Mouse (Mus musculus): ENCODE results near the gene Gm9844. TPM values are rescaled to one million over a fixed set of nuclear protein-coding genes. Genes with fewer than 3 reads are reported as not detected.
"Not testable (repeated sequence)": the region's sequence is repeated elsewhere in the genome, so short reads cannot be mapped to it uniquely, and the experiment has no call there.

Gene Gm9844
- polyA plus RNA-seq, 1 experiment = 12.1 TPM

- no peak for DNase-seq (ENCODE audit: low spot score)
Measured at GRCm38 (mm10) chr7:24869532-24870165, 7.6 kb downstream of the Gm9844 start, which contains the start of the genes Lypd4 and Dmrtc2. Gene Lypd4, minus strand, starts transcription at chr7:24869941. Gene Dmrtc2, plus strand, starts transcription at chr7:24870057.

GRCm38 (mm10) chr7:24877588-24877987, 15.6 kb downstream of the Gm9844 start:
- DNase-seq (ENCODE audit: low spot score) = no peak

- DNase-seq (ENCODE audit: low spot score) = no peak
Measured at GRCm38 (mm10) chr7:24879620-24880019, 17.6 kb downstream of the Gm9844 start.

- no peak for DNase-seq (ENCODE audit: low spot score)
Measured at GRCm38 (mm10) chr7:24882416-24883199, 20.6 kb downstream of the Gm9844 start.

- peak; percentile 98 for DNase-seq (ENCODE audit: low spot score)
Measured at GRCm38 (mm10) chr7:24883896-24884692, 22.1 kb downstream of the Gm9844 start, which contains the start of gene Rps19. Gene Rps19, plus strand, starts transcription at chr7:24884371.

GRCm38 (mm10) chr7:24884693-24885291, 22.8 kb downstream of the Gm9844 start:
- DNase-seq (ENCODE audit: low spot score) = no peak

- no peak for DNase-seq (ENCODE audit: low spot score)
Measured at GRCm38 (mm10) chr7:24885468-24886307, 23.7 kb downstream of the Gm9844 start.

GRCm38 (mm10) chr7:24886308-24886633, 24.3 kb downstream of the Gm9844 start:
- DNase-seq (ENCODE audit: low spot score) = no peak

GRCm38 (mm10) chr7:24887096-24887495, 25.1 kb downstream of the Gm9844 start:
- DNase-seq (ENCODE audit: low spot score) = no peak

- DNase-seq (ENCODE audit: low spot score) = no peak
Measured at GRCm38 (mm10) chr7:24889431-24890220, 27.6 kb downstream of the Gm9844 start.

- no peak for DNase-seq (ENCODE audit: low spot score)
Measured at GRCm38 (mm10) chr7:24890281-24891216, 28.5 kb downstream of the Gm9844 start.

GRCm38 (mm10) chr7:24891241-24892124, 29.5 kb downstream of the Gm9844 start:
- DNase-seq (ENCODE audit: low spot score) = no peak

- no peak for DNase-seq (ENCODE audit: low spot score)
Measured at GRCm38 (mm10) chr7:24892125-24892583, 30.1 kb downstream of the Gm9844 start.

GRCm38 (mm10) chr7:24895749-24896148, 33.7 kb downstream of the Gm9844 start:
- not testable (repeated sequence) for DNase-seq (ENCODE audit: low spot score)

- no peak for DNase-seq (ENCODE audit: low spot score)
Measured at GRCm38 (mm10) chr7:24896269-24896668, 34.3 kb downstream of the Gm9844 start.

GRCm38 (mm10) chr7:24897224-24897623, 35.2 kb downstream of the Gm9844 start, which contains the start of gene Cd79a:
Gene Cd79a, plus strand, starts transcription at chr7:24897381.
- DNase-seq (ENCODE audit: low spot score) = no peak

GRCm38 (mm10) chr7:24897959-24898358, 35.9 kb downstream of the Gm9844 start:
- DNase-seq (ENCODE audit: low spot score) = no peak

- DNase-seq (ENCODE audit: low spot score) = no peak
Measured at GRCm38 (mm10) chr7:24901114-24901513, 39.1 kb downstream of the Gm9844 start.

Data from urinary bladder, adult 2 months (tissue).